Mouse (Mus musculus): ENCODE measurements around the gene Slc16a2.

- TF ChIP-seq CTCF (IDR thresholded peaks at IDR 0.05; ENCODE audit: low read depth, low read length) (no peak), EP300 (IDR thresholded peaks at IDR 0.05; ENCODE audit: insufficient read depth, low read depth, low read length) (no peak)
Measured at GRCm38 (mm10) chrX:103776412-103776811, 45.4 kb downstream of the Slc16a2 start.
